Mouse (Mus musculus): ENCODE measurements around the gene 4921536K21Rik.

The 4921536K21Rik gene

DNA sequence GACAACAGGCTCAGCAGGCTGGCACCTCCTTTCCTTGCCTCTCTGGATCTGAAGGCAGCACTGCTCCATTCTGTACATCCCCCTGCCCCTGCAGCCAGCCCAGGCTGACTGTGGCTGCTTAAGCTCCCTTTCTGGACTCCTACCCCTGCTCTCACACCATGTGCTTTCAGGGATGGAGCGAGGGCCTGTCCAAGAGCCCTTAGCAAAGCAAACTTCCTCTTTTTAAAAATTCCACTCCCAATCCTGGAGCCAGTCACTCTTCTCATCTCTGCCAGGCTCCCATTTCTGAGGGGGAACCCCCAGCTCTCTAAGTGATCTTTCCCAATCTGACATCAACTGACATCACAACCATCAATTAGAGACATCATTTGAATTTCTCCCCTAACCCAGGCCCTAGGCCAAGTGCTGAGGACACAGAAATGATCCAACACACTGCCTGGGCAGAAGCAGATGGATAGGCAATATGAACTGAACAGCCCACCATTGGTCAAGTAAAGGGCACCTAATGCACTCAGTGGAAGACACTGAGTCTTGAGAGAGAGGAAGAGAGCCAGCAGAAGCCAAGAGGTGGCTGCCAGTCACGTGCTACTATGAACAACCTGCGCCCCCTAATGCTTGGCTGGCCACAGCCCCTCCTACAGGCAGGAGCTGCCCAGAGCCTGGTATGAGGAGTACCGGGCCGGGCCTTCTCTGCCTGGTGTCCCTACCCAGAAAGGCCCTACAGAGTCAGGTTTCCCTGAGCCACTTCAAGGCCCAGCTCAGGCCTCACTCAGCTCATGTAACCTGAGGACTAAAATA lies 15.8 kb upstream of the 4921536K21Rik start:
- DNase-seq: no peak

DNA sequence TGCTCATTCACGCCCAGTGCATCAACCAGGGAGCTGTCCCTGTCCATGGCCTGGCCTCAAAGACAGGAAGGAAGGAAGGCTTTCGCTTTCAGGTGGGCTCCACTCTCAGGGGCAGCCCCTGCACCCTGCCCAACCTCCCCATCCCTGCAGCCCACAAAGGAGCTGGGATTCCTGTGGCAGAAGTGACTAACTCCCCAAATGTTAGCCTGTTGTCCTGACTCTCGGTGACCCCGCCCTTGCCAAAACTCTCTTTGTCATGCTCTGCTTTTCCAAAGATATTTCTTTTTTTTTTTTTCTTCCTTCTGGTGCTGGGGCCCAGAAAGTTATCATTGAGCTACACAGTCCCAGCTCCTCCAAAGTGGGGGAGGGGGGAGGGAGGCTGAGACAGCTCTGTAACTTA lies 14.3 kb upstream of the 4921536K21Rik start:
- DNase-seq: no peak

DNA sequence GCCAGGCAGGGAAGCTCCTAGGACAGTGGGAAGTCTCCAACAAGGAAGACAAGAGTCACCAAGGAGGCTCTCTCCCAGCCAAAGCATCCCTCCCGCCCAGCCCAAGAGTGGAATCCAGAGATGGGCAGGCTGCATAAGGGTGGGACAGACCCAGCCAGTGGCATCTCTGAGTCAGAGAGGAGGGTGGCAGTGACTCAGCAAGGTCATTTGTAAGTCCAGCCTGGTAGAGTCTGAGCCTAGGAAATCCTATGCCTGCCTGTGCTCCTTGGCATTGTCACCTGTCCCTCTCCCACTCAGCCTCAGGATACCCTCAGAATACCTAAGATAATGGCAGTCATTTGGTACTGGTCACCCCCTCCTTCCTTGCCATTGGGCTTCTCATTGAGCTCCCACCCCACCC lies 10.5 kb upstream of the 4921536K21Rik start:
- DNase-seq: no peak

DNA sequence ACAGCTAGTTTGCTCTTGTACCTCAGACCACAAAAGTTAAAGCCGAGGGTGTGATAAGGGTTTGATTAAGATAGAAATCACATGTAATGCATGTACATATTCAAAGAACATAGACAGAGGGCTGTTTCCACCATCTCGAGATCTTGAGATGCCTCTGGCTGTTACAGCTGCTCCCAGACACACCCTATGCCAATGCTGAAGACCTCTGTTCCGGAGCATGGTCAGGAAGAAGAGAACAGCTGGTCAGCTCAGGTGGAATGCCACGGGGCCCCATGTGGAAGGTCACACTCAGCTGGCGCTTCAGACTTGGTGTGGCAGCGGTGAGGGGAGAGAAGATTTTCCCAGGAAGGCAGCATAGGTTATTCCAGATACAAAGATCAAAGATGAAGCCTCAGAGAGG lies 9.8 kb upstream of the 4921536K21Rik start:
- DNase-seq: no peak

DNA sequence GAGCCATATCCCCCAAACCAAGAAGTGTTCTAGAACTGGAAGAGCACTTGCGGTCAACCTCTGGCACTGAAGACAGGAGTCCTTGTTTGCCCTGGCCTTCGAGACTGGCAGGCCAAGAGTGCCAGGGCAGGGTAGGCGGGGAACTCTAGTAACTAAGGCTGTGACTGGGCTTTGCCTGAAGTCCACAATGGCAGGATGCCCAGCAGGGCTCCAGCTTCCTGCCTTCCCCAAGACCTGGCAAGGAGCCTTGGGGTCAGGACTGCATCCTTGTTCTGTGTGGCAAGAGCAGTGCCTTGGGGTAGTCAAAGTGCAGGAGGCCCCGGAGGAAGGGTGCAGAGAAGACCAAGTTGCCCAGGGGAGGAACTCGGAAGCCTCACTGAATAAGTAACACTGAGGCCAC lies 8.1 kb upstream of the 4921536K21Rik start:
- DNase-seq: no peak

DNA sequence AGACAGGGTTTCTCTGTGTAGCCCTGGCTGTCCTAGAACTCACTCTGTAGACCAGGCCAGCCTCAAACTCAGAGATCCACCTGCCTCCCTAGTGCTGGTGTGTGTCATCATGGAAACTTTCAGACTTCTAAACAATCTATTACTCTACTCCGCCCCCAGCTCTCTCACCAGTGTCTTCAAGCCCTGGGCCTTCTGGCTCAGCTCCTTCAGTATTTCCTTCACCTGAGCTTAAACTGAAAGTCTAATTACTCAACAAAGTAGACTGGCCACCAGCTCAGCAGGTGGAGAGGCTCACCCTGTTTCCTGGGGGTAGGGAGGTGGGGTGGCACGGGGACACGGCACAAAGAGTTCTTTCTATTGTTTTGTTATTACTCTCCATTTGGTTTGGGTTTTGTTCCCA lies 7.6 kb upstream of the 4921536K21Rik start:
- no peak for DNase-seq

DNA sequence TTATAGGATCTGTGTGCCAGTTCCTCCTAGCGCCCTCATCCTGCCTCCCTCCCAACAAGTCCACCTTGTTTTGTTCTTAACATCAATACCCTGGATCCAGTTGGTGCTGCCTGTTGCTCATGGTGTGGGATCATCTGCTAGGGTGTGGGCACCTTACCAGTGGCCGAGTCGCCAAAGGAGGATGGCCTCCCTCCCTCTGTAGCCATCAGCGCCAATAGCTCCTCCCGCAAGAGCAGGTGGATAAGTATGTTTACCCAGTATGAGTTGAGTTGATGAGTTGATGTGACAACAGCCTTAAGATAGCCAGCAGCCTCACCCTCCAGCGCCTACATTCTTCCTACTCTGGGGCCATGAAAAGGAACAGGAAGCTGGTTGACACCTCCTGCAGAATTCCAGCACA lies 5.4 kb upstream of the 4921536K21Rik start:
- no peak for DNase-seq

DNA sequence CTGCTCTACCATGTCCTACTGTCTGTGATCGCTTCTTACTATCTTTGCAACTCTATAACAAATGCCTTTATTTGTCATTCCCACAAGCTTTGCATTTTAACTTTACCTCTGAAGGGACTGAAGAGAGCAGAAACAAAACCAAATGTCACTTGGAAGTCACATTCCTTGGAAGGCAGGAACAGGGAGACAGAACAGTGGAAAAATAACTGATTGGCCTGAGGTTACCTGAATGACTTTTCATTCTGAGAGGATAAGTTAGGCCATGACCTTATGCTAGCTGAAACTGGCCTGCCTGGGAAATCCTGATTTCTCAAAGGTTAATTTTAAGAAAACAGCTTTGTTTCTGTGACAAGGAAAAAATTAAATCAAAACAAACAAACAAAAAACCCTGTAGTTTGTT lies 1.0 kb upstream of the 4921536K21Rik start:
- no peak for DNase-seq

DNA sequence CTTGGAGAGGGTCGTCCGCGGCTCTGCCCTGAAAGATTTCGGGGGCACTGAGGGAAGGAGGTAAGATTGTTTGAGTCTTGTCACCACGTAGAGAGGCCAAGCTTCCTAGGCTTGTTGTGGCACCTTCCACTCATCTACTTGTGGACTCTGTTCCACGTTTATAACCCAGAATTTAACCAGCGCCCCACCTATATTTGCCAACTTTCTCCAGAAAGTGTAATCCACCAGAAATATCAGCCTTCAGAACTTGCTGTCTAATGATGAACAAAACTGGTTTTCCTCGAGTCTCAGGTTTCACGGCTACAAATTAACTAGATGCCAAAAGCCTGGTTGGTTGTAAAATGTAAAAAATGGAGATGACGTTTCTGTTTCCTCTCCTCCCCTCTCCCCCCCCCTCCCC lies 560 bp upstream of the 4921536K21Rik start:
- no peak for DNase-seq

DNA sequence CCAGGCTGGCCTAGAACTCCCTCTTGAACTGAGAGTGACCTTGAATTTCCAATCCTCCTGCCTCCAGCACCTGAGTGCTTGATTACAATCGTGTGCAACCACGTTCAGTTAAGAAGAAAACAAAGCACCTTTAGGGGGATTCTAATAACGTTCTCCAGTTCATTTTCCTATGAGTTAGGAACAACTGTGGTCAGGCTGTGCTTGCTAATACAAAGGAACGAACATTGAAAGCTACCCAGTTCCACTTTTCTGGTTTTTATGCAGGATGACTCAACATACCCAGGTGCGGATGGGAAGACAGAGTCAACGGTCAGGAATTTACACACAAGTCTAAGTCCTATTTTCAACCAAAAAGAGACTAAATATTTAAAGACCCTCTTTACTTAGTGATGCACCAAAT lies 928 bp downstream of the 4921536K21Rik start:
- DNase-seq: no peak

DNA sequence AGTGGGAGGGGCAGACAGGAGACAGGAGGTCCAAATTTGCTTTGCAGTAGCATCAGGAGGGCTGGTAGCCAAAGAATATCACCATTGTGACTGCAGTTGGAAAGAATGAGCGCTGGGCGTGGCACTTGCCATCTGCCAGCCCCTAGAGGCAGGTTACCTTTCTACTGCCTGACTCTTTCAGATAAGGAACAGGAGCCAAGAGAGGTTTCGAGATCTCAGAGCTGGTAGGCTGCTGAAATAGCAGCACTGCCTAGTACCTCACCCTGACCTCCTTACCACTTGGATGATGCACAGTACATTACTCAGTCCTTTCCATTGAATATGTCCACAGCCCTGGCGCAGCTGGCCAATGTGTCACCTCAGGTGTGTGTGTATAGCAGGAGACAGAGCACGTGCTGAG lies 7.6 kb downstream of the 4921536K21Rik start:
- DNase-seq: no peak

DNA sequence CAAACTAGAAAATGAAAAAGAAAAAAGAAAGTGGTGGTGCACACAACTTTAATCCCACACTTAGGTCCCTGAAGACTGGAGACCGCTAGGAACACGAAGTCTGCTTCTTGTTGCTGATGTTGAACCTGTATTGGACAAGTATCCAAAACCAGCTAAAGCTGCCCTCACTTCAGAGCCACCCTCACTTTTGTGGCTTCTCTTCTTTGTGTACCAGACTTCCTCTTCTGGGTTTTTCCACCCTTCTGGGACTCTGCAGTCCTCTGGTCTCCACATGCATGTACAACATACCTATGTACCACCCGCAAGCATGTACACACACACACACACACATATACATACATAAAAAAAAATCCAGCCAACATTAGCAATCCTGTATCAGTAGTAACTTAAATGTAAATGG lies 11.2 kb downstream of the 4921536K21Rik start:
- no peak for DNase-seq

DNA sequence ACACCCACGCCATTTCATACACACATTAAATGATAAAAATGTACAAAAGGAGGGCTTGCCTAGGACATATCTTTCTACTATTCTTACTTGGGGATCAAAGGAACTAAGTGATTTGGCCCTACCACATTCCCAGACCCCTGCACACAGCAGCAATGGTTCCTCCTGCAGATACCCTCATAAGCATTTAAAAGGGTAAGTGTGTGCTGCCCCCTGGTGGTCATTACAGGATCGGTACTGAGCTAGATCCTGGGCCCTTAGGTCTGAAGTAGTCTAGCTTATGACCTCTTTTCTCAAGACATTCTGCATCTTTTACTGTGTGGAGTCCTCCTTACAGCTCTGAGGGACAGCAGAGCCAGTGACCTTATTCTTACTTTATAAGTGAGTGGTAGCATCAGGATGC lies 15.1 kb downstream of the 4921536K21Rik start:
- DNase-seq: peak; percentile 78

DNA sequence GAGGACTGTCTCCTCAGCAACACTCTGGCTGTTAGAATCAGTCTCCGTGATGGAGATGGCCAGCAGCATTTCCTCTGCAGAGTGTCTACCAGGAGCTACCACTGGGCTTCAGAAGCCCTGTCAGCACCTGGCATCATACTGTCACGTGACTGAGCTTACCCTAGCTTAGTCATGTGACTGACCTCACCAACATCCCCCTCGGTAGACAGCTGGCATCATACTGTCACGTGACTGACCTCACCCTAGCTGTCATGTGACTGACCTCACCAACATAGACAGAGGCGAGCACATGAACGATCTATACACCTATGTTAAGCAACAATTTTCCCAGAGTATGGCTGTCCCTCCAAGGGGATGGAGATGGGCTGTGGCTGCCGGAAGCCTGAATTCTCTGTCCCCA lies 16.2 kb downstream of the 4921536K21Rik start:
- DNase-seq: peak; percentile 14

DNA sequence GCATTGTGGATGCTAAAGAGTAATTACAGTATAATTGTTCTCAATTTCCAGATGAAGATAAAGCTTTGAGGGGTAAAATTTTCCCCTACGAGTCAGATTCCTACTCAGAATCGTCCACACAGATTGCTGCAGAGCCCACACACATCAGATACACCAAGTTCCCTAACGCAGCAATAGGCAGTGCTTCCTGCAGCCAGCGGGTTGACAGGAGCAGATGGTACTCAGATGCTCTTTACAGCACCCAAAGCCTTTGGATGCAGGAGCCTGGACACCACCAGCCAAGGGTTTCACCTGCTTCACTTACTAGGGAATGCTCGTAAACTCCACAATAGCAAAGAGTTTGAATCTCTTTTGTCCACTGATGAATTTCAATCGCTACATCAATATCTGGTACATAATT lies 18.5 kb downstream of the 4921536K21Rik start:
- no peak for DNase-seq

DNA sequence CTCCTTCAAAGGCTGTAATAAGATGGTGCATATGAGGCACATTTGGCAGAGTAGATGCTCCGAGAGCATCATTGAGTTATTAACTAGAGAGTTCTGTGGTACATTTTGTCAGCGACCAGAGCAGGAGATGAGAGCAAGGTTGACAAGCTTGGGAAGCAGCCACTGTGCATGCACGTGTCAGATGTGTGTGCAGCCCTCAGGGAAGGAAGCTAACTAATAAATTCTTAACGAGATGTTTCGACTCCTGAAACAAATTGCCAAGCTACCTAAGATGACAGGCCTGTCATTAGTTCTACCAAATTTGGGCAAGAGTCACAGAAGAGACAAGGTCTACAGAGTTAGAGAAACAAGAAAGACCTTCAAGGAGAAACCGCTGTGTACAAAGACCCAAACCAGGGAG lies 30.6 kb downstream of the 4921536K21Rik start:
- no peak for DNase-seq

DNA sequence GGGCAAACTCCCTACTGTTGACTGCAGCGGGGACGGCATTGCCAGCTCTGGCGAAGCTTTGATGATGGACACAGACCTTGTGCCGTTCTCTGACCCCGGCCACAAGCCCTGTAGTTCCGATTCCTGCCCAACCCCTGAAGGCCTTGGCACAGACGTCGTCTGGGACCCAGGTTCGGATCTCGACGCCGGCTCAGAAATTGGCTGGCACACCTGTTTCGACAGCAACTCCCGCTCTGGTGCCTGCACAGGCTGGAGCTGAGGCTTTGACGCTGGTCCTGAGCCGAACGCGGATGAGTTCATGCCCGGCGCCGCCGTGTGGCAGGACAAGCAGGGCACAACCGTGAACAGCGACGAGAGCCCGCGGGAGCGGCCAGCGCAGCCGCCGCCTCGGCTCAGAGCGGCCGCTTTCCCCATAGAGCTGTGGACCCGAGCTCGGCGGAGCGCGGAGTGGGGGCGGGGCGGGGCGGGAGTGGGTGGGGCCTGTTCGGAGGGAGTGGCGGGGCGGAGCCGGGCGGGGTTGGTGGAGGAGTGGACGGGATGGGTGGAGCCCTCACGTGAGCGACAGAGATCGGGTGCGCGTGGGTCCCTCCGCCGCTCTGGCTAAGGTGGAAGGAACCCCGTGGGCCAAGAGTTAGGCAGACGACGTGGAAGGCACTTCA lies 31.3 kb downstream of the 4921536K21Rik start, which contains the start of gene Osbp2:
Gene Osbp2, minus strand, starts transcription at position 450 of the 659 bp plus-strand sequence.
- DNase-seq: peak; percentile 74

DNA sequence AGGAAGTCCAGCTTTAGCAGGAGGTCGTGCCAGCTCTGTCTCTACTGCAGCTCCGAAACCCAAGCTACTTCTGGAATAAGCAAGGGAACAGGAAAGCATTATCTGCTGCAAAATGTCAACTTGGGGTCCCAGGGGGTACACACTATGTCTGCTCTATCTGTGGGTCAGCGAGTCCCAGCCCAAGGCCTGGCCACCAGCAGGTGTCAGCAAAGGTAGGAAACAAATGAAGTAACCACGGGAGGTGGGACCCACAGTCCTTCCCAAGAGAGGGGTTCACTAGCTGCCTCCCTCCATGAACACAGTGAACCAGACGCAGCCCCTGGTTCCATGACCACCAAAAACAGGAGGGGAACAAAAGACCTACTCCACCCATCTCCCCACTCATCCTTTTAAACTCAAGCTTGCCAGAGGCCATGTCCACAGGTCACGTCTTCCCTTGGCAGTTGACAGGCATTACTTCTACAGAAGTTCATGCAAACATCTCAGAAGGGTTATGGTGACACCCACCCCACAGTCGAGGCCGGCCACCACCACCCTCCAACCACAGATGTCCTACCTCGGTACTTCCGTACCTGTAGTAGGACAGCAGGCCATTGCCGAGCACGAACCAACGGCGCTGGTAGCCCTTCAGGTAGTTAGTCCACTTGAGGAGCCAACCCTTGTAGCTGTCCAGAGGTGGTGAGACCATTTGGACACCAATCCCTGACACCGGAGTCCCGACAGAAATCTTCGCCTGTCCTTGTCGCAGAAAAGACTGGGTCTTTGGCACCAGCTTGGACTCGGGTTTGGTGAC lies 32.0 kb downstream of the 4921536K21Rik start:
- DNase-seq: no peak

DNA sequence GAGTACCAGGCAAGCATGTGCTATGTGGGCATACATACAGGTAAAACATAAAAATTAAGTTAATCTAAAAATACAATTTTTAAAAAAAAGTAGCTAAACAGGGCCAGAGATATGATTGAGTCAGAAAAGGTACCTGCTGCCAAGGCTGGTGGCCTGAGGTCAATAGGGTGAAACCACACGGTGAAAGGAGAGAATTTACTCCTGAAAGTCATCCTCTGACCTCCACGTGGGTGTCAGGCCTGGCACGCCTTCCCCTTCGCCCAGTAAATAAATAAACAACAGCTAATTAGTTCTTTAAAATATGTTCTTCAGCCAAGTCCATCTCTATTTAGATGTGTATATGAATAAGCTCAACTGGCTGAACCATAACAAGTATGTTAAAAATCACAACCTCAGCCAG lies 34.5 kb downstream of the 4921536K21Rik start:
- no peak for DNase-seq

DNA sequence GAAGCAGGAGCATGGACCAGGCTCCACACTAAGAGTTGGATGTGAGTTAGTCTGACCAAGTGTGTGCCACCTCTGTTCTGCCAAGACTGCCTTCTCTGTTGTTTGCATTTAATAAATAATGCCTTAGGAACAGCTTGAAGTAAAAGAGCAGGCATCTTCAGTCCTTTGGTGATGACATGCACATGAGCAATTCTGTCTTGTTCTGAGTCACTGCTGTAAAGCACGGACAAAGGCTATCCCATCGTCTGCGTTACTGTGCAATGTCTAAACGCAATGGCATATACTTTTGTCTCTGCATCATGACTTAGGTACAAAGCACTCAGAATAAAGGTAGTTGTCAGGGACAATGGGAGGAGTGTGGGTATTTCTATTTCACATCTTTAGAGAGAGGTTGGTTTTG lies 35.1 kb downstream of the 4921536K21Rik start:
- DNase-seq: no peak

DNA sequence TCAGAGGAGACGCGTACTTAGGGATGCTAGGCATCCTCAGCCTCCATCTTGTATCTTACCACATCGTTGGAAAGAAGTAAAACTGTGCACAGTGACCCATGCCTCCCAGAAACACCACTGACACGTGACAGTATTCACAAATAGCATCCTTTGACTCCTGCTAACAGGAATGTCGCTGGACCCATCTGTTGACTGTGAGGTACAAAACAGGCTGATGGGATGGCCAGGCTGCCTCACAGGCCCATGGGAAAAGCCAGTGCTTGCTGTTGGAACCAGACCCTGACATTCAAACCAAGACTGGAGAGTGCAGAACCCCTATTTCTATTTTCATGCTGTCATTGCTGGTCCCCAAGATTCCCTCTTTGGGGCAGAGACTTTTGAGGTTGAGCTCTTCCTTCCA lies 37.0 kb downstream of the 4921536K21Rik start:
- no peak for DNase-seq

DNA sequence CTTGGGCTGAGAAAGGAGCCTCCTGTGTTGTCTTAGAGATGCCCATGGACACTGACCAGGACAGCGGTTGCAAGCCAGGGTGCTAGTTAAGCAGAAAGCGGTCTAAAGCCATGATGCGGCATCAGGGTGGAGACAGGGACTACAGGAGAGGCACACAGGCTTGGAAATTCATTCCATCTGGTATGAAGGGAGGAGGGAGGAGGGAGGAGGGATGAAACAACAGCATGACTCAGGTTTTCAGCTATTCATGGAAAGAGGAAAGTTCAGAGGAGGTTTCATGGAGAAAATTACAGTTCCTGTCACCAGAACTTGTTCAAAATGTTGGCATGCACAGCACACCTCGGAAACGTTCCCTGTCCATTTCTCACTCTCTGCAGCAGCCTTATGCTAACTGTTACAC lies 39.1 kb downstream of the 4921536K21Rik start:
- DNase-seq: no peak

DNA sequence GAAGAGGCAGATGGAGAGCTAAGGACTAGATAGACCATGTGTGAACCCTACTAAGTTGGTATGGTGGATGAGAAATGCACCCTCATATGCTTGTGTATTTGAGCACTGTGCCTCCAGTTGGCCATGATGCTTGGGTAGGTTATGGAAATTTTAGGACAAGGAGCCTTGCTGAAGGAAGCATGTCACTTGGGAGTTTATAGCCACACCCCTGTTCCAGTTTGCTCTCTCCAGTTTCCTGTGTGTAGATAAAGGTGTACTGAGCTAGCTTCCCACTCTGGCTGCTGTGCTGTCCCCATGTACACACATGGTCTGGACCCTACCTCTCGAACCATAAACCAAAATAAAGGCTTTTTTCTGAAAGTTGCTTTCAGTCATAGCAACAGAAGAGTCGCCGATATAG lies 40.7 kb downstream of the 4921536K21Rik start:
- DNase-seq: no peak

Measured in thymus, postnatal 14 days (tissue).